Mouse (Mus musculus): ENCODE results near the gene Slc26a9. TPM values are rescaled to one million over a fixed set of nuclear protein-coding genes. Genes with fewer than 3 reads are reported as not detected.

The Slc26a9 gene
- 0.54 TPM for polyA plus RNA-seq (2014; fragmentation: Illumina TruSeq; extraction: RNeasy Lipid Tissue Mini Kit (QIAGEN cat#74804))

DNA sequence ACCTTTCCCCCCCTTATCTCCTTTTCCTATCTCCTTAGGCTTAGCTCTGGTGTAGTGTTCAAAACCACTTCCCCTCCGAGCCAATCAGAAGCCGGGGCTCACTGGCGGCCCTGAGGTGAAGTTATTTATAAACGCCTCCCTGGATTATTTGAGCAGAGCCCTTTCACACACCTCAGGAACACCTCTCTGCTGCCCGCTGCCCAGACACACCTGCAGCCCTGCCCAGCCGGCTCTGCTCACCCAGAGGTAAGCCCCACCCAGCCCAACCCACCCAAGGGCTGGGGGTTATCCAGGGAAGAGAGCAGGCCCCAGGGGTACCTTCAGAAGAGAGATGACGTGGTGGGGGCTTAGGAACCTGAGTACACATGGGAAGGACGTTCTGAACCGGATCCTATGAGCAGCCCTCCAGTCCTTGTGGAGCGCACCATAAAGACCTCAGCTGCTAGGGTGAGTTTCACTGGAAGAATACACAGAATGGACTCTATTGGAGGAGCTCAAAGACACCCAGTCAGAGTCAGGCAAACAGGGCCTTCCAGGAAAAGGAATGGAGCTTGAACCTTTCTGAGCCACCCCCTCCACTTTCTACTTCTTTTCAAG, at the start of gene Slc26a9:
Gene Slc26a9 (plus strand): TSS at position 155 of the 597 bp plus-strand sequence.

DNA sequence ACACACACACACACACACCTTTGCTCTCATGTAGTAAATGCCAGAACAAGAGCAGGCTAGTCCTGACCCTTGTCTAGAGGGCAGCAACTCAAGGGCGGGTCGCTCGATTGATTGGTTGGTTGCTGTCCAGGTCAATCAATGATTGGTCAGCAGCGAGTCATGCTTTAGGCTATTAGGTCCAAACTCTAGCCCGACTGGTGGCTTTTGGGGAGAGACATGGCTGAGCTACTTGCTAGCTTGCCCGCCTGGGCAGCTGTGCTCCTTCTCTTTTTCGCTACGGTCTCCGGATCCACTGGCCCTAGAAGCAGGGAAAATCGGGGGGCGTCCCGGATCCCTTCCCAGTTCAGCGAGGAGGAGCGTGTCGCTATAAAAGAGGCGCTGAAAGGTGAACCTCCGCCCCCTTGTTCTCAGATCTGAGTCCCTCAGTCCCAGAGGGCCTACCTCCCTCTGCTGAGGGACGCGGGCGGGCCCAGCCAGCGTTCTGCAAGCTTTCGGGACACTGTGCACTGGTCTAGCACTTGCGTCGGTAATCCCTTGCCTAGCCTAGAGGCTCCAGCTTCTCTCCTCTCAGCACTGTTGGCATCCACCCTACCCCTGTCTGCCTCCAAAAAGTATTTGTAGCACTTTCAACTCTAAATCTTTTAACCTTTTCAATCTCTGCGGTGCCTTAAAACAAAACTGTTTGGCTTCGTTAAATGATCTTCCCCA, 53.5 kb downstream of the Slc26a9 start, which contains the start of gene Pm20d1:
Gene Pm20d1 (plus strand): TSS at position 180 of the 708 bp plus-strand sequence.

Other genes starting within 250 kb of the Slc26a9 start
- 24.2 TPM for gene Srgap2, start 216.7 kb upstream of the Slc26a9 start, polyA plus RNA-seq (2014; fragmentation: Illumina TruSeq; extraction: RNeasy Lipid Tissue Mini Kit (QIAGEN cat#74804))
- gene Fam72a, start 216.1 kb upstream of the Slc26a9 start, polyA plus RNA-seq (2014; fragmentation: Illumina TruSeq; extraction: RNeasy Lipid Tissue Mini Kit (QIAGEN cat#74804)): 4.8 TPM
- gene Avpr1b, start 144.8 kb upstream of the Slc26a9 start, polyA plus RNA-seq (2014; fragmentation: Illumina TruSeq; extraction: RNeasy Lipid Tissue Mini Kit (QIAGEN cat#74804)): not detected
- gene Ctse, start 105.7 kb upstream of the Slc26a9 start, polyA plus RNA-seq (2014; fragmentation: Illumina TruSeq; extraction: RNeasy Lipid Tissue Mini Kit (QIAGEN cat#74804)): 0.26 TPM
- 11.9 TPM for gene Rab7b, start 55.3 kb upstream of the Slc26a9 start, polyA plus RNA-seq (2014; fragmentation: Illumina TruSeq; extraction: RNeasy Lipid Tissue Mini Kit (QIAGEN cat#74804))
- 2.8 TPM for gene Pm20d1, start 53.4 kb downstream of the Slc26a9 start, polyA plus RNA-seq (2014; fragmentation: Illumina TruSeq; extraction: RNeasy Lipid Tissue Mini Kit (QIAGEN cat#74804))
- 23.7 TPM for gene Slc41a1, start 83.5 kb downstream of the Slc26a9 start, polyA plus RNA-seq (2014; fragmentation: Illumina TruSeq; extraction: RNeasy Lipid Tissue Mini Kit (QIAGEN cat#74804))
- gene Rab29, start 123.2 kb downstream of the Slc26a9 start, polyA plus RNA-seq (2014; fragmentation: Illumina TruSeq; extraction: RNeasy Lipid Tissue Mini Kit (QIAGEN cat#74804)): 3.7 TPM
- gene Nucks1, start 166.5 kb downstream of the Slc26a9 start, polyA plus RNA-seq (2014; fragmentation: Illumina TruSeq; extraction: RNeasy Lipid Tissue Mini Kit (QIAGEN cat#74804)): 217 TPM
- gene Slc45a3, start 218.9 kb downstream of the Slc26a9 start, polyA plus RNA-seq (2014; fragmentation: Illumina TruSeq; extraction: RNeasy Lipid Tissue Mini Kit (QIAGEN cat#74804)): 14.2 TPM